Mouse (Mus musculus): ENCODE measurements around the gene Syt16. TPM values are rescaled to one million over a fixed set of nuclear protein-coding genes. Genes with fewer than 3 reads are reported as not detected.
A peak's percentile ranks its signal among the peaks of the same experiment; 100 is the strongest.

Gene Syt16
- polyA plus RNA-seq, 1 experiment from 2014 or later, result 0.12 TPM

- 46% methylated on average over 12 of the region's 12 CpGs for WGBS (ENCODE audit: insufficient replicate concordance)
- Histone ChIP-seq H3K4me3 (ENCODE audit: low read depth, low read length) (no peak overlapping the region), H3K27ac (ENCODE audit: low read length) (no peak overlapping the region), H3K27me3 (ENCODE audit: control insufficient read depth, insufficient read depth, low read depth, low read length) (peaks cover 30% of the 10 kb centered on the region), H3K9me3 (replicated peaks; ENCODE audit: control insufficient read depth, low read length) (no peaks in the 10 kb centered on the region), H3K4me2 (ENCODE audit: low read depth, low read length) (no peak overlapping the region), H3K4me1 (ENCODE audit: control insufficient read depth, low read depth, low read length) (no peaks in the 10 kb centered on the region; the same call in 1 of the 2 replicates), H3K9ac (ENCODE audit: low read depth, low read length) (no peak overlapping the region), H3K36me3 (ENCODE audit: control insufficient read depth, insufficient read depth) (no peaks in the 10 kb centered on the region)
- ATAC-seq (ENCODE audit: low read depth), result no peak
Measured at GRCm38 (mm10) chr12:73996906-73997296, 560 bp upstream of the Syt16 start.

- H3K9ac ChIP-seq (ENCODE audit: low read depth, low read length), result no peak overlapping the region
- no peak for ATAC-seq (ENCODE audit: low read depth)
- no peak overlapping the region for H3K27ac ChIP-seq (ENCODE audit: low read length)
- no peaks in the 10 kb centered on the region for H3K9me3 ChIP-seq (replicated peaks; ENCODE audit: control insufficient read depth, low read length)
- no peaks in the 10 kb centered on the region; the same call in 1 of the 2 replicates for H3K4me1 ChIP-seq (ENCODE audit: control insufficient read depth, low read depth, low read length)
- 31% methylated on average over 5 of the region's 5 CpGs for WGBS (ENCODE audit: insufficient replicate concordance)
- H3K4me3 ChIP-seq (ENCODE audit: low read depth, low read length), result peak overlapping the region; percentile 31; the same call in 1 of the 2 replicates
- H3K4me2 ChIP-seq (ENCODE audit: low read depth, low read length), result no peak overlapping the region
- peaks cover 30% of the 10 kb centered on the region for H3K27me3 ChIP-seq (ENCODE audit: control insufficient read depth, insufficient read depth, low read depth, low read length)
- no peaks in the 10 kb centered on the region for H3K36me3 ChIP-seq (ENCODE audit: control insufficient read depth, insufficient read depth)
Measured at GRCm38 (mm10) chr12:73998128-73998456, 631 bp downstream of the Syt16 start.

GRCm38 (mm10) chr12:74002449-74002848 is 5.0 kb downstream of the Syt16 start:
- no peak overlapping the region for H3K9ac ChIP-seq (ENCODE audit: low read depth, low read length)
- ATAC-seq (ENCODE audit: low read depth), result no peak

GRCm38 (mm10) chr12:74009448-74009911 is 12.0 kb downstream of the Syt16 start:
- ATAC-seq (ENCODE audit: low read depth), result no peak
- Histone ChIP-seq H3K4me3 (ENCODE audit: low read depth, low read length) (no peak overlapping the region), H3K9ac (ENCODE audit: low read depth, low read length) (no peak overlapping the region), H3K9me3 (replicated peaks; ENCODE audit: control insufficient read depth, low read length) (no peaks in the 10 kb centered on the region), H3K27ac (ENCODE audit: low read length) (no peak overlapping the region), H3K36me3 (ENCODE audit: control insufficient read depth, insufficient read depth) (no peaks in the 10 kb centered on the region), H3K4me2 (ENCODE audit: low read depth, low read length) (no peak overlapping the region), H3K4me1 (ENCODE audit: control insufficient read depth, low read depth, low read length) (no peaks in the 10 kb centered on the region), H3K27me3 (ENCODE audit: control insufficient read depth, insufficient read depth, low read depth, low read length) (no peaks in the 10 kb centered on the region)
- WGBS (ENCODE audit: insufficient replicate concordance), result 18% methylated on average over 8 of the region's 8 CpGs

More at GRCm38 (mm10) chr12:74002449-74002848, 5.0 kb downstream of the Syt16 start:
- no peaks in the 10 kb centered on the region for H3K9me3 ChIP-seq (replicated peaks; ENCODE audit: control insufficient read depth, low read length)
- 63% methylated on average over 9 of the region's 9 CpGs for WGBS (ENCODE audit: insufficient replicate concordance)
- H3K4me3 ChIP-seq (ENCODE audit: low read depth, low read length), result no peak overlapping the region
- H3K27me3 ChIP-seq (ENCODE audit: control insufficient read depth, insufficient read depth, low read depth, low read length), result peaks cover 20% of the 10 kb centered on the region
- no peak overlapping the region for H3K27ac ChIP-seq (ENCODE audit: low read length)
- no peaks in the 10 kb centered on the region; the same call in 1 of the 2 replicates for H3K4me1 ChIP-seq (ENCODE audit: control insufficient read depth, low read depth, low read length)
- no peaks in the 10 kb centered on the region for H3K36me3 ChIP-seq (ENCODE audit: control insufficient read depth, insufficient read depth)
- H3K4me2 ChIP-seq (ENCODE audit: low read depth, low read length), result no peak overlapping the region

- no peak for ATAC-seq (ENCODE audit: low read depth)
- Histone ChIP-seq H3K4me3 (ENCODE audit: low read depth, low read length) (no peak overlapping the region), H3K27me3 (ENCODE audit: control insufficient read depth, insufficient read depth, low read depth, low read length) (no peaks in the 10 kb centered on the region), H3K27ac (ENCODE audit: low read length) (no peak overlapping the region), H3K9ac (ENCODE audit: low read depth, low read length) (no peak overlapping the region), H3K36me3 (ENCODE audit: control insufficient read depth, insufficient read depth) (no peaks in the 10 kb centered on the region), H3K9me3 (replicated peaks; ENCODE audit: control insufficient read depth, low read length) (no peaks in the 10 kb centered on the region), H3K4me1 (ENCODE audit: control insufficient read depth, low read depth, low read length) (no peaks in the 10 kb centered on the region), H3K4me2 (ENCODE audit: low read depth, low read length) (no peak overlapping the region)
- whole genome bisulfite sequencing (ENCODE audit: insufficient replicate concordance), result 2% methylated on average over 6 of the region's 6 CpGs
Measured at GRCm38 (mm10) chr12:74013739-74014138, 16.3 kb downstream of the Syt16 start.

- ATAC-seq (ENCODE audit: low read depth), result no peak
- H3K4me1 ChIP-seq (ENCODE audit: control insufficient read depth, low read depth, low read length), result no peaks in the 10 kb centered on the region
- H3K9ac ChIP-seq (ENCODE audit: low read depth, low read length), result no peak overlapping the region
- no peak overlapping the region for H3K4me3 ChIP-seq (ENCODE audit: low read depth, low read length)
- H3K36me3 ChIP-seq (ENCODE audit: control insufficient read depth, insufficient read depth), result no peaks in the 10 kb centered on the region
- 39% methylated on average over 7 of the region's 7 CpGs for WGBS (ENCODE audit: insufficient replicate concordance)
- no peak overlapping the region for H3K4me2 ChIP-seq (ENCODE audit: low read depth, low read length)
- H3K9me3 ChIP-seq (replicated peaks; ENCODE audit: control insufficient read depth, low read length), result no peaks in the 10 kb centered on the region
- H3K27me3 ChIP-seq (ENCODE audit: control insufficient read depth, insufficient read depth, low read depth, low read length), result no peaks in the 10 kb centered on the region
- no peak overlapping the region for H3K27ac ChIP-seq (ENCODE audit: low read length)
Measured at GRCm38 (mm10) chr12:74014739-74015270, 17.3 kb downstream of the Syt16 start.

- Histone ChIP-seq H3K4me1 (ENCODE audit: control insufficient read depth, low read depth, low read length) (no peaks in the 10 kb centered on the region), H3K27me3 (ENCODE audit: control insufficient read depth, insufficient read depth, low read depth, low read length) (no peaks in the 10 kb centered on the region), H3K9me3 (replicated peaks; ENCODE audit: control insufficient read depth, low read length) (no peaks in the 10 kb centered on the region), H3K27ac (ENCODE audit: low read length) (no peak overlapping the region), H3K9ac (ENCODE audit: low read depth, low read length) (no peak overlapping the region), H3K36me3 (ENCODE audit: control insufficient read depth, insufficient read depth) (no peaks in the 10 kb centered on the region), H3K4me3 (ENCODE audit: low read depth, low read length) (no peak overlapping the region), H3K4me2 (ENCODE audit: low read depth, low read length) (no peak overlapping the region)
- 61% methylated on average over 5 of the region's 5 CpGs for WGBS (ENCODE audit: insufficient replicate concordance)
- ATAC-seq (ENCODE audit: low read depth), result no peak
Measured at GRCm38 (mm10) chr12:74015491-74015890, 18.0 kb downstream of the Syt16 start.

- ATAC-seq (ENCODE audit: low read depth), result no peak
- no peak overlapping the region for H3K9ac ChIP-seq (ENCODE audit: low read depth, low read length)
- no peaks in the 10 kb centered on the region for H3K4me1 ChIP-seq (ENCODE audit: control insufficient read depth, low read depth, low read length)
- no peak overlapping the region for H3K27ac ChIP-seq (ENCODE audit: low read length)
- H3K36me3 ChIP-seq (ENCODE audit: control insufficient read depth, insufficient read depth), result no peaks in the 10 kb centered on the region
- H3K4me3 ChIP-seq (ENCODE audit: low read depth, low read length), result no peak overlapping the region
- no peaks in the 10 kb centered on the region for H3K9me3 ChIP-seq (replicated peaks; ENCODE audit: control insufficient read depth, low read length)
- WGBS (ENCODE audit: insufficient replicate concordance), result 58% methylated on average over 5 of the region's 5 CpGs
- no peaks in the 10 kb centered on the region for H3K27me3 ChIP-seq (ENCODE audit: control insufficient read depth, insufficient read depth, low read depth, low read length)
- no peak overlapping the region for H3K4me2 ChIP-seq (ENCODE audit: low read depth, low read length)
Measured at GRCm38 (mm10) chr12:74023260-74023659, 25.8 kb downstream of the Syt16 start.

- Histone ChIP-seq H3K9ac (ENCODE audit: low read depth, low read length) (no peak overlapping the region), H3K36me3 (ENCODE audit: control insufficient read depth, insufficient read depth) (no peaks in the 10 kb centered on the region), H3K4me3 (ENCODE audit: low read depth, low read length) (no peak overlapping the region), H3K9me3 (replicated peaks; ENCODE audit: control insufficient read depth, low read length) (no peaks in the 10 kb centered on the region), H3K27me3 (ENCODE audit: control insufficient read depth, insufficient read depth, low read depth, low read length) (no peaks in the 10 kb centered on the region), H3K4me1 (ENCODE audit: control insufficient read depth, low read depth, low read length) (no peaks in the 10 kb centered on the region), H3K27ac (ENCODE audit: low read length) (no peak overlapping the region), H3K4me2 (ENCODE audit: low read depth, low read length) (no peak overlapping the region)
- no peak for ATAC-seq (ENCODE audit: low read depth)
- WGBS (ENCODE audit: insufficient replicate concordance), result 66% methylated on average over 2 of the region's 2 CpGs
Measured at GRCm38 (mm10) chr12:74024912-74025311, 27.5 kb downstream of the Syt16 start.

Data from liver, embryonic 16.5 days (tissue).